Mouse (Mus musculus) hindbrain, embryonic 12.5 days (tissue): ENCODE results near the gene Ust. TPM values are rescaled to one million over a fixed set of nuclear protein-coding genes. Genes with fewer than 3 reads are reported as not detected.

Experiments used
- ATAC-seq: fragments of 200-750 bp; cut with Nextera tagmentation; 2 replicates; pipeline ENCODE4 v1.8.0; 2017; ENCODE audit warnings: moderate TSS enrichment; ENCODE audit not compliant: low FRiP score
- H3K27ac ChIP-seq: fragments of 300-500 bp; sonication (generic); 2 replicates; pipeline ENCODE4 v1.5.1; 2016; ENCODE audit warnings: mild to moderate bottlenecking
- H3K27me3 ChIP-seq: fragments of 300-500 bp; sonication (generic); 2 replicates; pipeline ENCODE4 v1.6.1; 2016; ENCODE audit warnings: mild to moderate bottlenecking
- H3K36me3 ChIP-seq: fragments of 300-500 bp; sonication (generic); 2 replicates; pipeline ENCODE4 v1.6.1; 2016; ENCODE audit warnings: mild to moderate bottlenecking
- H3K4me1 ChIP-seq: fragments of 300-500 bp; sonication (generic); 2 replicates; pipeline ENCODE4 v1.6.1; 2016
- H3K4me2 ChIP-seq: fragments of 300-500 bp; sonication (generic); replicated peaks from 2 replicates; pipeline ENCODE4 v1.6.1; 2016; ENCODE audit warnings: mild to moderate bottlenecking
- H3K4me3 ChIP-seq: fragments of 300-500 bp; sonication (generic); 2 replicates; pipeline ENCODE4 v1.5.1; 2016; ENCODE audit warnings: mild to moderate bottlenecking
- H3K9ac ChIP-seq: fragments of 300-500 bp; sonication (generic); 2 replicates; pipeline ENCODE4 v1.6.1; 2016; ENCODE audit warnings: mild to moderate bottlenecking, moderate library complexity
- H3K9me3 ChIP-seq: fragments of 300-500 bp; sonication (generic); replicated peaks from 2 replicates; pipeline ENCODE4 v1.6.1; 2016; ENCODE audit warnings: mild to moderate bottlenecking
- WGBS: fragments of 180-500 bp; shearing (Covaris S2); methylation state at CpG from one replicate; pipeline ENCODE4 v1.1.7; 2016; 5-methylcytosine and 5-hydroxymethylcytosine counted together
- polyA plus RNA-seq: library from polyadenylated mRNA; unstranded; fragments of >200 nt; fragmentation: Nextera tagmentation; extraction: Ambion mirVana; gene quantifications from 2 replicates; pipeline ENCODE4 v1.2.1, GENCODE M21; 2016

Ust gene
- polyA plus RNA-seq, 1 experiment from 2014 or later = 4.4 TPM

DNA sequence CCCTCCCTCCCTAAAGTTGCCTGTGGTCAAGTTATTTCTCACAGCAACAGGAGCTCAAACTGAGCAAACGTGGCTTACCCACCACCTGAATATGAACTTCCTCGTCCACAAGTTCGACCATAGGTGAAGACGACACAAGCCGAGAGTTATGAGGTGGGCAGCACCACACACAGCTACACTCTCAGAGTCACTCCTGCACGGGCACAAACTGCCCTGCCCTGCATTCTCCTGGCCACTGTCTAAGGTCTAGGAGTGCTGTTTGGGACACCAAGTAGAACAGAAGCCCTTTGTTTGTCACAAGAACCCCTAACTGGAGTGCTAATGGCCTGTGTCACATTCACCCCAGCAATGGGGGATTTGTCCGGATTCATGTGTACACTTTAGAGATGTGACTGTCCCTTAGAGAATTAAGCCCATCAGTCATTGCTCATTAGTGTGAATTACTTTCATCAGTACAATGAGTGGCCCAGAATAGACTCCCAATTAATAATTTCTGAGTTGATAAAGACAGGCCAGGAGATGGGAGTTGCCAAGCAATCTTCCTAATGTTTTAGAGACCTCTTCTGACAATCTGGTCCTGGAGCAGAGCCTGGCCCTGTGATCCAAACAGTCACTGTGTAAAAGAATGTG, 2.3 kb upstream of the Ust start:
- no peaks in the 10 kb centered on the region for H3K36me3 ChIP-seq
- no peak overlapping the region for H3K4me2 ChIP-seq
- H3K9ac ChIP-seq = no peak overlapping the region
- no peak overlapping the region for H3K27ac ChIP-seq
- no peak overlapping the region for H3K4me3 ChIP-seq
- peaks cover 17% of the 10 kb centered on the region for H3K27me3 ChIP-seq
- 69% methylated on average over 7 of the region's 7 CpGs for WGBS
- ATAC-seq = no peak
- no peaks in the 10 kb centered on the region for H3K9me3 ChIP-seq
- H3K4me1 ChIP-seq = peaks cover 7% of the 10 kb centered on the region

DNA sequence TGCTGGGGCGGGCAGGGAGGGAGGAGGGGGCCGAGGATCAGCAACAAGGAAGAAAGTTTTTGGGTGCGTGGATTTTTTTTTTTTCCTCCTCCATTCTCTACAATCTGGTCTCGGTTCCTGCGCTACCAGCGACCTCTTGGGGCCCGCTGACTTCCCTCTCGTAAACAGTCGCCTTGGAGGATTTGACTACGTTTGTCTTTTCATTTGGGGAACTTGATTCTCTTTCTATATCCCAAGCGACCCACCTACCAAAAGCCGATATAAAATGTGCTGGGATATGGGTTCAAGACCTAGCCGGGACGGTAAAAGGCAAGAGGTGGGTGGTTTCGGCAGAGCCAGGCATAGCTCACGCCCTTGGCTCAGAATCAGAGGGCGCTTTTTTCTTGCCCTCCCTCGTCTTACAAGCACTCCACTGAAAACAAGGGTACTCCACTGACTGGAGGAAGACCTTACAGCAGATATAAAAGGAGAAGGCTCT, 428 bp upstream of the Ust start:
- H3K9me3 ChIP-seq = no peaks in the 10 kb centered on the region
- peaks cover 7% of the 10 kb centered on the region for H3K4me1 ChIP-seq
- peak overlapping the region; percentile 74; the same call in 1 of the 2 replicates for H3K9ac ChIP-seq
- ATAC-seq = no peak
- H3K4me3 ChIP-seq = peak overlapping the region; percentile 79
- whole genome bisulfite sequencing = 2% methylated on average over 18 of the region's 18 CpGs
- H3K27me3 ChIP-seq = peaks cover 17% of the 10 kb centered on the region
- H3K36me3 ChIP-seq = no peaks in the 10 kb centered on the region
- peak overlapping the region; percentile 89 for H3K4me2 ChIP-seq
- H3K27ac ChIP-seq = no peak overlapping the region

GRCm38 (mm10) chr10:8517591-8518140, 959 bp downstream of the Ust start:
- peak overlapping the region; percentile 74 for H3K9ac ChIP-seq
- peak overlapping the region; percentile 79 for H3K4me3 ChIP-seq
- peak; percentile 54 for ATAC-seq
- H3K4me2 ChIP-seq = peak overlapping the region; percentile 89
- H3K4me1 ChIP-seq = peaks cover 7% of the 10 kb centered on the region
- H3K27me3 ChIP-seq = peaks cover 17% of the 10 kb centered on the region
- H3K27ac ChIP-seq = no peak overlapping the region
- H3K9me3 ChIP-seq = no peaks in the 10 kb centered on the region
- WGBS = under 1% methylated on average over 26 of the region's 26 CpGs
- no peaks in the 10 kb centered on the region for H3K36me3 ChIP-seq

GRCm38 (mm10) chr10:8516916-8517524, 1.6 kb downstream of the Ust start:
- no peak overlapping the region for H3K9ac ChIP-seq
- peaks cover 17% of the 10 kb centered on the region for H3K27me3 ChIP-seq
- no peak for ATAC-seq
- H3K9me3 ChIP-seq = no peaks in the 10 kb centered on the region
- H3K4me2 ChIP-seq = peak overlapping the region; percentile 89
- H3K36me3 ChIP-seq = no peaks in the 10 kb centered on the region
- H3K4me1 ChIP-seq = peaks cover 7% of the 10 kb centered on the region
- H3K27ac ChIP-seq = no peak overlapping the region
- WGBS = 20% methylated on average over 9 of the region's 9 CpGs
- peak overlapping the region; percentile 79 for H3K4me3 ChIP-seq

DNA sequence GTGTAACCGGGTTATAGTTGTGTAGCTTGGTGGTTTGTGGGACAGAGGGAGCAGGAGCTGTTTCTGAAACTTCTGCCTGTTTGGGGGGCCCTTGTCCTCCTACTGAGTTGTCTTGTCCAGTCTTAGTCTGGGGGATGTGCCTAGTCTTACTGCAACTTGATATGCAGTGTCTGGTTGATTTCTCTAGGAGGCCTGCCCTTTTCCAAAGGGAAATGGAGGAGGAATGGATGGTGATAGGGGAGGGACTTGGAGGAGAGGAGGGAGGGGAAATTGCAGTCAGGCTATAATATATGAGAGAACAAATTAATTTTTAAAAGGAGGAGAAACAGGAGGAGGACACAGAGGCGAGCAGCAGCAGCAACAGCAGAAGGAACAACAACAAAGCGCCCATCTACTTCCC, 4.9 kb downstream of the Ust start:
- H3K4me1 ChIP-seq = peaks cover 11% of the 10 kb centered on the region
- H3K27me3 ChIP-seq = peaks cover 17% of the 10 kb centered on the region
- no peak overlapping the region for H3K4me2 ChIP-seq
- no peak for ATAC-seq
- no peaks in the 10 kb centered on the region for H3K9me3 ChIP-seq
- H3K9ac ChIP-seq = no peak overlapping the region
- no peak overlapping the region for H3K4me3 ChIP-seq
- WGBS = 93% methylated on average over 3 of the region's 3 CpGs
- H3K36me3 ChIP-seq = no peaks in the 10 kb centered on the region
- H3K27ac ChIP-seq = no peak overlapping the region

DNA sequence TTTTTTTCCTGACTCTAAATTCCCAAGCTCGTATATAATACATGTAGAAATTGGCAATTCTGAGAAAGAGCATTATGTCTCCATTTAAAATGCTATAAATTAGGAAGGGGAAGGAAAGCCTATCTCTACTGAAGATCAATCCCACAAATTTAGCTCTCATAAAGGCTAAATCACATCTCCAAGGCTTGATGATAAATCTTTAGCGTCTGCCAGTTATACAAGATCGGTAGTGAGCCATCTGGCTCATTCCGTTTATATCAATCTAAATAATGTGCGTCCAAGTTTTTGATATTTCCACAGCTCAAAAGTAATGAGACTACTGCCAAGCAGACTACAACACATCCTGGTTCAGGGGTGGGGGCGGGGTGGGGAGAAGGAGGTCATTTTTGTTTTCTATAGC, 6.4 kb downstream of the Ust start:
- H3K4me1 ChIP-seq = peaks cover 5% of the 10 kb centered on the region; the same call in 1 of the 2 replicates
- H3K27ac ChIP-seq = no peak overlapping the region
- H3K36me3 ChIP-seq = no peaks in the 10 kb centered on the region
- H3K4me2 ChIP-seq = no peak overlapping the region
- H3K27me3 ChIP-seq = peaks cover 10% of the 10 kb centered on the region
- H3K9ac ChIP-seq = no peak overlapping the region
- H3K4me3 ChIP-seq = no peak overlapping the region
- 87% methylated on average over 6 of the region's 6 CpGs for WGBS
- ATAC-seq = no peak
- no peaks in the 10 kb centered on the region for H3K9me3 ChIP-seq

DNA sequence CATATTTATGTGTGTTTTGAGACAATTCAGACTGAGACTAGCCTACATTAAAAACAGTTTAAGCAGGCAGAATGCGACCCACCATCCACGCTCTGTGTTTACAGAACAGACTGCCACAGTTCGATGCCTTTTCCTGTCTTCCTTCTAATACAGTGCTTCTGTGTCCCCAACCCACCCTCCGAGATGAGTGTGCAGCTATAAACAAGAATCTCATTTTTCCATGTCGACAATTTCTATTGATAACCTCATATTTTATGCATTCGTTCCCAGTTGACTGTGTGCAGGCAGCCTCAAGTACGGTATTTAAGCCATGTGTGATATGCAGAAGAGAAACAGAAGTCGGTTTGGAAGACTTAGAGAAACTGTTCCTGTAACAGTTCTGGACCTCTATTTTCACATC, 6.9 kb downstream of the Ust start:
- peaks cover 5% of the 10 kb centered on the region for H3K27me3 ChIP-seq
- ATAC-seq = no peak
- peaks cover 4% of the 10 kb centered on the region; the same call in 1 of the 2 replicates for H3K4me1 ChIP-seq
- H3K9me3 ChIP-seq = no peaks in the 10 kb centered on the region
- no peak overlapping the region for H3K4me2 ChIP-seq
- no peak overlapping the region for H3K9ac ChIP-seq
- H3K4me3 ChIP-seq = no peak overlapping the region
- WGBS = 56% methylated on average over 8 of the region's 8 CpGs
- no peak overlapping the region for H3K27ac ChIP-seq
- no peaks in the 10 kb centered on the region for H3K36me3 ChIP-seq

GRCm38 (mm10) chr10:8506247-8506573, 12.4 kb downstream of the Ust start:
- no peak overlapping the region for H3K9ac ChIP-seq
- WGBS = 63% methylated on average over 3 of the region's 3 CpGs
- no peaks in the 10 kb centered on the region for H3K27me3 ChIP-seq
- H3K36me3 ChIP-seq = no peaks in the 10 kb centered on the region
- H3K4me1 ChIP-seq = no peaks in the 10 kb centered on the region
- no peak overlapping the region for H3K4me2 ChIP-seq
- no peak for ATAC-seq
- no peak overlapping the region for H3K4me3 ChIP-seq
- no peaks in the 10 kb centered on the region for H3K9me3 ChIP-seq
- H3K27ac ChIP-seq = no peak overlapping the region

- H3K27ac ChIP-seq = no peak overlapping the region
- ATAC-seq = no peak
- WGBS = 68% methylated on average over 13 of the region's 13 CpGs
- no peaks in the 10 kb centered on the region for H3K36me3 ChIP-seq
- no peak overlapping the region for H3K9ac ChIP-seq
- no peaks in the 10 kb centered on the region for H3K9me3 ChIP-seq
- no peaks in the 10 kb centered on the region for H3K4me1 ChIP-seq
- no peaks in the 10 kb centered on the region for H3K27me3 ChIP-seq
- H3K4me3 ChIP-seq = no peak overlapping the region
- H3K4me2 ChIP-seq = no peak overlapping the region
Measured at GRCm38 (mm10) chr10:8505346-8506246, 13.0 kb downstream of the Ust start.

DNA sequence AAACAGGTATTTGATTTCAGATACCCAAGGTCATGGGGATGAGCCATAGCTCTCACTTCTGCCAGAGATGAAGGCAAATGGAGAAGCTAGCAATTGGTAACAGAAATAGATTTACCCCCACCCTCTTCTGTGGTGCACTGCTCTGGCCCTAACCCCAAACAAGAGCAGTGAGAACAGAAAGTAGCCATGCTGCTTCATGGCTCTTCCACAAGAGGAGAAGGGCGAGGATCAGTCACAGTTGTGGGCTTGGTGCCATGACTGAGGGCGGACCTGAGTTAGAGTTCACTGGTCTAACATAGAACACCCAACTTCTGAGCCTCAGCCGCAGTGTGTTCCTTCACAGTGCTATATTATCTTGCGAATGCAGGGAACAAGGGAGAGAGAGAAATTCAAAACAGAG, 13.8 kb downstream of the Ust start:
- H3K27ac ChIP-seq = no peak overlapping the region
- no peaks in the 10 kb centered on the region for H3K4me1 ChIP-seq
- no peaks in the 10 kb centered on the region for H3K36me3 ChIP-seq
- no peak for ATAC-seq
- H3K27me3 ChIP-seq = no peaks in the 10 kb centered on the region
- no peaks in the 10 kb centered on the region for H3K9me3 ChIP-seq
- H3K4me2 ChIP-seq = no peak overlapping the region
- no peak overlapping the region for H3K9ac ChIP-seq
- 83% methylated on average over 4 of the region's 4 CpGs for WGBS
- H3K4me3 ChIP-seq = no peak overlapping the region

DNA sequence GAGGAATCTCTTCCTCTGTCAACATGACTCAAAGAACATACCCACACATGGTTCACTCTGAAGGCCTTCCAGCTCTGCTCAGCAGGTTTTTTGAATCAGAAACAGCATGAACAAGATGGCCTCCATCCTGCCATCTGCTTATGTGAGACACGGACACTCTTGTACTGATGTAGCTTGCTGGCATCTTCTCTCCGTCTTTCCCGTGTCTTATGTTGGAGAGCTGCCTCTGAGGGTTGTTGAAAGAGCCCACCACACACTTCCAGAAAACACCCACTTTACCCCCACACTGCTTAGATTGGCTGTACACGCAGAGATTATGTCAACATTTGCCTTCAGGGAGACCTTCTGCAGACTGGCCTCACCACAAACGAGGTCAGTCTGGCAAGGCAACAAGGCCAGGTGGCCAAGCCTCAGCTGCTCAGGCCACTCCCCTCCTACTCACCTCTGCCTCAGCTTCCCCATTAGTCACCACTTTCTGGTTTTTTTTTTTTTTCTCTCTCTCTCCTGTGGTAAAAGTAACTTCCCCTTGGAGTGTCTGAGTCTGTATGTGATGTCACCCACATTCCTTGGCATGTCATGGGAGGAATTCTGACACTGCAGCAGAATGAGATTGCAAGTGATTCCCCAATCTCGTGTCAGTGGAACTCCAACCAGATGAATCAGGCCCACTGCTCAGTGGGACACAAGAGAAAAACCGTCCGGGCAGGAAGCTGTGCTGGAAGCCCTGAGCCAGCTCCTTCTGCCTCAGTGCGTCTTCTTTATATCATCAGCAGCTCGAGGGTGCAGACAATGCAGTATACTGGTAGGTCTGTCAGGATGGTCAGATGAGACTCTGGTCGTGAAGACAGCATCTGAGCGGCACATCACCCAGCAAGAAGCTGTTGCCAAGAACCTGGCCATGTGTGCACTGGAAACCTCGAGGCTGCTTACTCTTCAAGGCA, 19.4 kb downstream of the Ust start:
- no peaks in the 10 kb centered on the region for H3K36me3 ChIP-seq
- no peak overlapping the region for H3K4me3 ChIP-seq
- H3K9ac ChIP-seq = no peak overlapping the region
- H3K4me2 ChIP-seq = no peak overlapping the region
- no peak overlapping the region for H3K27ac ChIP-seq
- no peak for ATAC-seq
- H3K4me1 ChIP-seq = peaks cover 6% of the 10 kb centered on the region
- no peaks in the 10 kb centered on the region for H3K27me3 ChIP-seq
- 82% methylated on average over 13 of the region's 13 CpGs for WGBS
- H3K9me3 ChIP-seq = no peaks in the 10 kb centered on the region
